27 mouse cellular contexts compared by ENCODE assay signal in genomic region chr15:98235442-98235841, GRCm38 (mm10). TPM values are rescaled to one million over a fixed set of nuclear protein-coding genes. Genes with fewer than 3 reads are reported as not detected.
DNase-seq lines count a peak whose midpoint lies in the region; ATAC-seq and TF ChIP-seq lines count a peak whose summit lies in the region.
"Had no signal": no experiment of that assay in that cellular context is flagged by ENCODE, and none has a peak within 500 bp of the region (broad histone marks: within the 10 kb centered on the region; RNA-seq: fewer than 3 reads in every experiment).

No protein-coding gene starts in this region.

- ATAC-seq in common myeloid progenitor, adult 5-6 weeks (replicated peaks; ENCODE audit: low read depth, poor library complexity, severe bottlenecking) = peak; percentile 72
- ATAC-seq in megakaryocyte progenitor cell, adult 5-6 weeks (replicated peaks; ENCODE audit: poor library complexity) = peak; percentile 11; the same call in 1 of the 2 replicates
- ATAC-seq in intestine, postnatal 0 days = no peak
- ATAC-seq: activated CD4-positive, CD25-positive, alpha-beta regulatory T cell, adult 4 months; forebrain, embryonic 14.5 days; forebrain, embryonic 16.5 days; Patski had no signal

- no peaks in the 10 kb centered on the region for H3K9me3 ChIP-seq in intestine, postnatal 0 days (ENCODE audit: control insufficient read depth)
- H3K9me3 ChIP-seq: embryonic facial prominence, embryonic 13.5 days; embryonic facial prominence, embryonic 15.5 days; forebrain, embryonic 10.5 days; forebrain, embryonic 12.5 days had no signal

- no peak overlapping the region for H3K4me2 ChIP-seq in intestine, postnatal 0 days (replicated peaks; ENCODE audit: low read depth)
- H3K4me2 ChIP-seq: embryonic facial prominence, embryonic 13.5 days; embryonic facial prominence, embryonic 15.5 days; forebrain, embryonic 12.5 days had no signal

- no peaks in the 10 kb centered on the region for H3K27me3 ChIP-seq in intestine, postnatal 0 days (replicated peaks; ENCODE audit: control insufficient read depth, insufficient read depth, low read length)
- H3K27me3 ChIP-seq: embryonic facial prominence, embryonic 15.5 days; forebrain, embryonic 12.5 days had no signal

- DNase-seq in 416B (ENCODE audit: low read depth) = peak; percentile 42
- no peak for DNase-seq in kidney, adult 8-10 months
- DNase-seq: adrenal gland, adult 8-10 months; adrenal gland, postnatal 14 days; adrenal gland, postnatal 36 days; cerebellum, adult 11-12 months; cerebellum, adult 2 months; cerebellum, adult 9-10 months; cerebellum, postnatal 10 days; cerebellum, postnatal 25 days; embryo, embryonic 11 days had no signal

- no peak for TF ChIP-seq CTCF in intestine, postnatal 0 days (IDR thresholded peaks at IDR 0.05; ENCODE audit: low read depth)

- no peak overlapping the region for H3K27ac ChIP-seq in intestine, postnatal 0 days (ENCODE audit: low read depth, low read length)
- H3K27ac ChIP-seq: embryonic facial prominence, embryonic 13.5 days; embryonic facial prominence, embryonic 15.5 days; forebrain, embryonic 10.5 days; forebrain, embryonic 12.5 days had no signal

- no peaks in the 10 kb centered on the region for H3K36me3 ChIP-seq in intestine, postnatal 0 days (ENCODE audit: control insufficient read depth, insufficient read depth)
- H3K36me3 ChIP-seq: embryonic facial prominence, embryonic 13.5 days; embryonic facial prominence, embryonic 15.5 days; forebrain, embryonic 10.5 days; forebrain, embryonic 12.5 days had no signal

- H3K9ac ChIP-seq in intestine, postnatal 0 days (ENCODE audit: low read depth, low read length) = no peak overlapping the region
- H3K9ac ChIP-seq: embryonic facial prominence, embryonic 13.5 days; embryonic facial prominence, embryonic 15.5 days; forebrain, embryonic 12.5 days had no signal

- no peak overlapping the region for H3K4me3 ChIP-seq in intestine, postnatal 0 days (ENCODE audit: low read depth, low read length)
- H3K4me3 ChIP-seq: embryonic facial prominence, embryonic 13.5 days; embryonic facial prominence, embryonic 15.5 days; erythroblast, embryonic 14.5 days; forebrain, embryonic 10.5 days; forebrain, embryonic 12.5 days had no signal

- 85% methylated on average over 4 of the region's 4 CpGs for WGBS in intestine, postnatal 0 days

- no peaks in the 10 kb centered on the region for H3K4me1 ChIP-seq in intestine, postnatal 0 days (replicated peaks; ENCODE audit: control insufficient read depth, insufficient read depth, low read length)
- H3K4me1 ChIP-seq: embryonic facial prominence, embryonic 13.5 days; embryonic facial prominence, embryonic 15.5 days; forebrain, embryonic 10.5 days; forebrain, embryonic 12.5 days had no signal

RNA-seq across cellular contexts. Expression of gene Olfr286, which starts 1.2 kb away (rescaled TPM):
- total RNA-seq in common myeloid progenitor, adult 5-6 weeks (2017) = not detected in 2 replicates
- not detected in 2 replicates for total RNA-seq in megakaryocyte progenitor cell, adult 5-6 weeks (2015)
- not detected in 2 replicates for total RNA-seq in megakaryocyte progenitor cell, adult 5-6 weeks (2017)
- not detected in 2 replicates for polyA plus RNA-seq in intestine, postnatal 0 days (2015; fragmentation: Nextera tagmentation; extraction: Ambion mirVana)
- total RNA-seq: adrenal gland, adult 18-20 months; adrenal gland, adult 8-10 months; adrenal gland, postnatal 14 days; adrenal gland, postnatal 36 days; ES-E14 had no signal
- polyA plus RNA-seq: activated CD4-positive, CD25-positive, alpha-beta regulatory T cell, adult 4 months; C2C12; cerebellum, adult 2 months; embryonic facial prominence, embryonic 11.5 days; embryonic facial prominence, embryonic 13.5 days; erythroblast, embryonic 14.5 days; forebrain, embryonic 10.5 days; forebrain, embryonic 12.5 days; forebrain, embryonic 14.5 days; forebrain, embryonic 16.5 days; Patski had no signal

RNA-seq across cellular contexts. Expression of gene Olfr287, which starts 14.6 kb away (rescaled TPM):
- not detected in 2 replicates for total RNA-seq in common myeloid progenitor, adult 5-6 weeks (2017)
- total RNA-seq in megakaryocyte progenitor cell, adult 5-6 weeks (2015) = 0.07 and 0.42 TPM in 2 replicates
- not detected in 2 replicates for total RNA-seq in megakaryocyte progenitor cell, adult 5-6 weeks (2017)
- polyA plus RNA-seq in intestine, postnatal 0 days (2015; fragmentation: Nextera tagmentation; extraction: Ambion mirVana) = not detected in 2 replicates
- total RNA-seq: adrenal gland, adult 18-20 months; adrenal gland, postnatal 14 days; adrenal gland, postnatal 36 days; ES-E14 had no signal
- polyA plus RNA-seq: activated CD4-positive, CD25-positive, alpha-beta regulatory T cell, adult 4 months; C2C12; embryonic facial prominence, embryonic 11.5 days; embryonic facial prominence, embryonic 13.5 days; embryonic facial prominence, embryonic 15.5 days; erythroblast, embryonic 14.5 days; forebrain, embryonic 10.5 days; forebrain, embryonic 12.5 days; forebrain, embryonic 14.5 days; forebrain, embryonic 16.5 days; Patski had no signal

RNA-seq across cellular contexts. Expression of gene Gm44579, which starts 14.7 kb away (rescaled TPM):
- not detected in 2 replicates for total RNA-seq in common myeloid progenitor, adult 5-6 weeks (2017)
- total RNA-seq in megakaryocyte progenitor cell, adult 5-6 weeks (2015) = not detected in 2 replicates
- total RNA-seq in megakaryocyte progenitor cell, adult 5-6 weeks (2017) = not detected in 2 replicates
- not detected in 2 replicates for polyA plus RNA-seq in intestine, postnatal 0 days (2015; fragmentation: Nextera tagmentation; extraction: Ambion mirVana)
- total RNA-seq: adrenal gland, adult 18-20 months; adrenal gland, adult 8-10 months; adrenal gland, postnatal 14 days; adrenal gland, postnatal 36 days; ES-E14 had no signal
- polyA plus RNA-seq: activated CD4-positive, CD25-positive, alpha-beta regulatory T cell, adult 4 months; C2C12; cerebellum, adult 2 months; embryonic facial prominence, embryonic 11.5 days; embryonic facial prominence, embryonic 13.5 days; embryonic facial prominence, embryonic 15.5 days; erythroblast, embryonic 14.5 days; forebrain, embryonic 10.5 days; forebrain, embryonic 12.5 days; forebrain, embryonic 14.5 days; forebrain, embryonic 16.5 days; Patski had no signal

RNA-seq across cellular contexts. Expression of gene H1fnt, which starts 21.7 kb away (rescaled TPM):
- total RNA-seq in common myeloid progenitor, adult 5-6 weeks (2017) = not detected in 2 replicates
- total RNA-seq in megakaryocyte progenitor cell, adult 5-6 weeks (2015) = not detected in 2 replicates
- total RNA-seq in megakaryocyte progenitor cell, adult 5-6 weeks (2017) = not detected in 2 replicates
- not detected in 2 replicates for polyA plus RNA-seq in intestine, postnatal 0 days (2015; fragmentation: Nextera tagmentation; extraction: Ambion mirVana)
- total RNA-seq: adrenal gland, adult 18-20 months; adrenal gland, adult 8-10 months; adrenal gland, postnatal 14 days; adrenal gland, postnatal 36 days; ES-E14 had no signal
- polyA plus RNA-seq: activated CD4-positive, CD25-positive, alpha-beta regulatory T cell, adult 4 months; C2C12; cerebellum, adult 2 months; embryonic facial prominence, embryonic 11.5 days; embryonic facial prominence, embryonic 13.5 days; embryonic facial prominence, embryonic 15.5 days; erythroblast, embryonic 14.5 days; forebrain, embryonic 10.5 days; forebrain, embryonic 12.5 days; forebrain, embryonic 14.5 days; forebrain, embryonic 16.5 days; Patski had no signal

RNA-seq across cellular contexts. Expression of gene Olfr288, which starts 40.1 kb away (rescaled TPM):
- total RNA-seq in common myeloid progenitor, adult 5-6 weeks (2017) = not detected in 2 replicates
- total RNA-seq in megakaryocyte progenitor cell, adult 5-6 weeks (2015) = not detected in 2 replicates
- total RNA-seq in megakaryocyte progenitor cell, adult 5-6 weeks (2017) = not detected in 2 replicates
- polyA plus RNA-seq in intestine, postnatal 0 days (2015; fragmentation: Nextera tagmentation; extraction: Ambion mirVana) = not detected in 2 replicates
- total RNA-seq: adrenal gland, adult 18-20 months; adrenal gland, adult 8-10 months; adrenal gland, postnatal 14 days; adrenal gland, postnatal 36 days; ES-E14 had no signal
- polyA plus RNA-seq: activated CD4-positive, CD25-positive, alpha-beta regulatory T cell, adult 4 months; C2C12; embryonic facial prominence, embryonic 11.5 days; embryonic facial prominence, embryonic 13.5 days; embryonic facial prominence, embryonic 15.5 days; erythroblast, embryonic 14.5 days; forebrain, embryonic 10.5 days; forebrain, embryonic 12.5 days; forebrain, embryonic 14.5 days; forebrain, embryonic 16.5 days; Patski had no signal
